Mouse (Mus musculus) heart, postnatal 0 days (tissue): ENCODE data around the gene Otulin. TPM values are rescaled to one million over a fixed set of nuclear protein-coding genes. Genes with fewer than 3 reads are reported as not detected.

Source experiments
- ATAC-seq: fragments of 200-750 bp; cut with Nextera tagmentation; 2 replicates; pipeline ENCODE4 v1.8.0; 2017; ENCODE audit warnings: low read depth, moderate number of reproducible peaks, moderate library complexity; ENCODE audit not compliant: insufficient read depth
- DNase-seq: peaks from one replicate; pipeline ENCODE4 v3.0.0-alpha.2; 2016; ENCODE audit warnings: low spot score
- H3K27ac ChIP-seq: fragments of 300-500 bp; sonication (generic); 2 replicates; pipeline ENCODE4 v1.5.1; 2014; ENCODE audit warnings: low read depth, mild to moderate bottlenecking
- H3K27me3 ChIP-seq: fragments of 300-500 bp; sonication (generic); 2 replicates; pipeline ENCODE4 v1.6.1; 2014; ENCODE audit warnings: low read length, mixed read lengths; ENCODE audit not compliant: control insufficient read depth, insufficient read depth
- H3K36me3 ChIP-seq: fragments of 300-500 bp; sonication (generic); replicated peaks from 2 replicates; pipeline ENCODE4 v1.6.1; 2014; ENCODE audit warnings: low read length, mixed read lengths; ENCODE audit not compliant: control insufficient read depth, insufficient read depth
- H3K4me1 ChIP-seq: fragments of 300-500 bp; sonication (generic); 2 replicates; pipeline ENCODE4 v1.6.1; 2014; ENCODE audit warnings: antibody characterized with exemption; ENCODE audit not compliant: control insufficient read depth, insufficient read depth
- H3K4me2 ChIP-seq: fragments of 300-500 bp; sonication (generic); 2 replicates; pipeline ENCODE4 v1.6.1; 2014; ENCODE audit warnings: low read depth, mild to moderate bottlenecking, low read length, moderate library complexity
- H3K4me3 ChIP-seq: fragments of 300-500 bp; sonication (generic); 2 replicates; pipeline ENCODE4 v1.5.1; 2014; ENCODE audit warnings: low read depth, low read length
- H3K9ac ChIP-seq: fragments of 300-500 bp; sonication (generic); replicated peaks from 2 replicates; pipeline ENCODE4 v1.6.1; 2014; ENCODE audit warnings: low read depth, low read length, mixed read lengths
- H3K9me3 ChIP-seq: fragments of 300-500 bp; sonication (generic); replicated peaks from 2 replicates; pipeline ENCODE4 v1.6.1; 2016; ENCODE audit warnings: low read length; ENCODE audit not compliant: control insufficient read depth
- CTCF ChIP-seq: IDR thresholded peaks from 2 replicates; pipeline ENCODE4 v1.5.1; 2016; ENCODE audit warnings: antibody characterized with exemption, control low read depth, low read depth
- EP300 ChIP-seq: IDR thresholded peaks from 2 replicates; pipeline ENCODE4 v1.6.1; 2016; ENCODE audit warnings: antibody characterized with exemption, low read depth
- WGBS: fragments of 180-500 bp; shearing (Covaris S2); extraction: QIAGEN DNeasy Blood & Tissue Kit; methylation state at CpG from one replicate; pipeline ENCODE4 v1.1.7; 2014; 5-methylcytosine and 5-hydroxymethylcytosine counted together
- polyA plus RNA-seq: library from polyadenylated mRNA; unstranded; fragments of >200 nt; fragmentation: Nextera tagmentation; extraction: Ambion mirVana; gene quantifications from 2 replicates; pipeline ENCODE4 v1.2.1, GENCODE M21; 2015
- total RNA-seq: library from RNA; depleted of rRNA; stranded (reverse); fragments of >200 nt; gene quantifications from 2 replicates; pipeline ENCODE4 v1.2.3, GENCODE M21; 2014; ENCODE audit warnings: low replicate concordance

Otulin gene
- total and polyA plus RNA-seq, 2 experiments from 2014 or later = 26.3 to 36.1 TPM

DNA sequence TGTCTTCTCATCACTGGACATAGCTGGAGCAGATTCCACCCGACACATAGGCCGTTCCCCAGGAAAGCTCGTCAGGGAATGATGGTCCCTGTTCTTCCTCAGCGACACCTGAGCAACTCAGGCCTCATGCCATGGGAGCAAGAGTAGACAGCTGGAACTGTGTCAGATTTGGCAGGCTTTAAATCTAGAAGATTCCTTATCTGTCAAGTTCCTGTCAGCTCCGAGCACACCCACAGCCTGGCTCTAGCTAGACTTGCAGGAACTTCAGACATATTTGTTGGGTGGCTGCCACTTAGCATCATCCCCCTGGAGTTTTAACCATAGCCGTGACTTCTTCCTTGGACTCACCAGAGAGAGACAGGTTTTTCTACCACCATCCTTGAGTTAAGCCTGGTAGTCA, 82.4 kb downstream of the Otulin start:
- Histone ChIP-seq H3K27ac (peak overlapping the region; percentile 36; the same call in 1 of the 2 replicates), H3K4me2 (no peak overlapping the region), H3K27me3 (no peaks in the 10 kb centered on the region), H3K36me3 (no peaks in the 10 kb centered on the region; the same call in 1 of the 2 replicates), H3K9ac (no peak overlapping the region), H3K4me1 (peaks cover 61% of the 10 kb centered on the region), H3K9me3 (no peaks in the 10 kb centered on the region), H3K4me3 (no peak overlapping the region)
- DNase-seq (no peak), ATAC-seq (0 out of 2 replicates have a peak, but pooled peaks have one; percentile 21)
- 42% methylated on average over 6 of the region's 6 CpGs for WGBS
- no peak for TF ChIP-seq CTCF
- TF ChIP-seq EP300 = no peak

DNA sequence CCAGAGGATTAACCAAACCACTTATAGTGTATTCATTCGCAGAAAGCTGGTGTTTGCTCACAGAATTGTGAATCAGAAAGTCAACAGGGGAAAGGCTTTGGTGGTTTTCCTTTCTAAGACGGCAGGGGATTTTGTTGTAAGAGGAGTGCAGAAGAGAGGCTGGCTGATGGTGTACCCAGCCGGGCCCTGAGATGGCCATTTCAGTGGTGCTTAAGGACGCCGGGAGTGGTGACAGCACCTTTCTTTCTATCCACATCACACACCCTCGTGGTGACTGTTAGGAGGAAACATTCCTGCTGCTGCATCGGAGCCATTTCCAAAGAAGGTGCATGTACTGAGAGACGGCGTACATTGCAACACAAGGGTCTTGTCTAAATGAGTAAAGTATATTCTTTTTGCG, 85.3 kb downstream of the Otulin start:
- no peak overlapping the region for H3K27ac ChIP-seq

DNA sequence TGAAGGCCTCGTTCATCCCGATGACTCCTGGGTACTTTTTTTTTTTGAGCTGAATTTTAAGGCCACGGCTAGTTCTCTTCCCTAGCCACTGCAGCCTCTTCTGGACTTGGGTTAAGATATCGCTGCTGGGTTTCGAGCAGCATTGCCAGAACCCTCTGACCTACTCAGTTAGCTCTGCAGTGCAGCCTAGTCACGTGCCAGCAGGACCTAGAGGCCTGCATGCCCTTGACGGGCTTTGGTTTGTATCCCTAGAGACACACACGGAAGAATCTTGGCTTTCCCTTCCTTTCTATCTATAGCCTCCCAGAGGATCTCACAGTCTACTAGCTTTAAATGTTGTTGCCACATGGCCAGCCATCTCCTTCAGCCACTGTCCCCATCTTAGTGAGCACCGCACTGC, 90.7 kb downstream of the Otulin start:
- no peaks in the 10 kb centered on the region for H3K9me3 ChIP-seq
- no peaks in the 10 kb centered on the region for H3K27me3 ChIP-seq
- WGBS = 34% methylated on average over 9 of the region's 9 CpGs
- peaks cover 53% of the 10 kb centered on the region for H3K4me1 ChIP-seq
- TF ChIP-seq EP300 (no peak), CTCF (no peak)
- peak overlapping the region; percentile 95 for H3K27ac ChIP-seq
- ATAC-seq = peak; percentile 81
- no peak overlapping the region for H3K9ac ChIP-seq
- no peaks in the 10 kb centered on the region for H3K36me3 ChIP-seq
- peak; percentile 83 for DNase-seq
- no peak overlapping the region for H3K4me3 ChIP-seq
- H3K4me2 ChIP-seq = no peak overlapping the region

More for the DNA sequence above, 85.3 kb downstream of the Otulin start:
- ATAC-seq (no peak), DNase-seq (no peak)
- 54% methylated on average over 10 of the region's 10 CpGs for WGBS
- TF ChIP-seq CTCF (no peak), EP300 (no peak)
- Histone ChIP-seq H3K4me1 (peaks cover 49% of the 10 kb centered on the region), H3K9me3 (no peaks in the 10 kb centered on the region), H3K36me3 (no peaks in the 10 kb centered on the region; the same call in 1 of the 2 replicates), H3K4me3 (no peak overlapping the region), H3K9ac (no peak overlapping the region), H3K27me3 (no peaks in the 10 kb centered on the region), H3K4me2 (no peak overlapping the region)

DNA sequence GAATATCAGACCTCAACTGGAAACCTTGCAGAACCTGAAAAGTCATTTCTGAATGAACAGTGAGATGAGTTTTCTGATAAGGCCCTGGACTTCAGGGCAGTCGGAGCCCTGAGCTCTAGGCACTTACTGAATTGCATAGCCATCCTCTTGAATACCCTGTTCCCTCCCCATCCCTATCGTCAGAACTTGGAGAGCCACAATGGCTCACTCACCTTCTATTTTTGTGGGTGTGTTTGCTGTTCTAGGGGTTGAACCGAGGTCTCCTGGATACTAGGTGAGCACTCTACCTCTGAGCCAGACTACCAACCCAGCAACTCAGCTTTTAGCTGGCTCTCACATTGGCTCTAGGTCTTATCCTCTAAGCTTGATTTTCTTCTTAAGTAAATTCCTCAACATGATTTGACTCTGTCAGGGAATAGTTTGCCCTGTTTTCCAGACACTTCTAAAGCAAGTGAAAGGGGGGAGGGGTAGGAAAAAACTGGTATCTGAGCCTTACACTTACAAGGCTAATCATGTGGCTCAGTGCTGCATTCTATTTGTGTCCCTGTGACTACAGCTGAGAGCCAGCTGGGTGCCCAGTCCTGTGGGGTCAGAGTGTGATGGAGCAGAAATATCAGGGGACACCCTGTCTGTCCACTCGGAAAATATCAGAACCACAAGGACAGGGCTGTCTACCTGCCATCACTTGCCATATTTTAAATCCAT, 92.8 kb downstream of the Otulin start:
- Histone ChIP-seq H3K9me3 (no peaks in the 10 kb centered on the region), H3K36me3 (no peaks in the 10 kb centered on the region), H3K4me1 (peaks cover 53% of the 10 kb centered on the region), H3K27ac (peak overlapping the region; percentile 95), H3K27me3 (no peaks in the 10 kb centered on the region), H3K4me3 (no peak overlapping the region), H3K4me2 (peak overlapping the region; percentile 5; the same call in 1 of the 2 replicates), H3K9ac (peak overlapping the region; percentile 21)
- 27% methylated on average over 4 of the region's 4 CpGs for WGBS
- ATAC-seq = peak; percentile 87
- DNase-seq = peak; percentile 85
- TF ChIP-seq EP300 (peak; percentile 94), CTCF (no peak)

DNA sequence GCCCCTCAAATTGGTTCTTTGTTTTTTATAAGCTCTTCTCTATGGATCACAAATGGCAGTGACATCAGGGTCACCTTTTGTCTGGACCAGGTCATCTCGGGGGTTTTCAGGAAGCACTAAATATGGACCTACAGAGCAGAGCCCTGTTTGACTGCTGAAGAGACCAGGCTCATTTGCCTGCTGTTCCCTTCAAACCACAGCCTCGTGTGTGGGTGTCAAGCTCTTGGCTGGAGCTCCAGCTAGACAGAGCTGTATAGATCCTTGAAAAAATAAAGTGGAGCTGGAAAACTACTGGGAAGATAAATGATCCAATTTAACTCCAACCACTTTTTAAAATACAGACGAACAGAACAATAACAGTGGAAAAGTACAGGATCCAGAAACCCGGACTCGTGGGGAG, 93.7 kb downstream of the Otulin start:
- H3K9ac ChIP-seq = peak overlapping the region; percentile 21
- peak overlapping the region; percentile 95 for H3K27ac ChIP-seq
- ATAC-seq = no peak
- no peaks in the 10 kb centered on the region for H3K36me3 ChIP-seq
- no peaks in the 10 kb centered on the region for H3K9me3 ChIP-seq
- no peaks in the 10 kb centered on the region for H3K27me3 ChIP-seq
- H3K4me2 ChIP-seq = no peak overlapping the region
- WGBS = 25% methylated on average over 5 of the region's 5 CpGs
- H3K4me1 ChIP-seq = peaks cover 53% of the 10 kb centered on the region
- no peak for TF ChIP-seq EP300
- no peak for TF ChIP-seq CTCF
- H3K4me3 ChIP-seq = no peak overlapping the region
- DNase-seq = no peak

DNA sequence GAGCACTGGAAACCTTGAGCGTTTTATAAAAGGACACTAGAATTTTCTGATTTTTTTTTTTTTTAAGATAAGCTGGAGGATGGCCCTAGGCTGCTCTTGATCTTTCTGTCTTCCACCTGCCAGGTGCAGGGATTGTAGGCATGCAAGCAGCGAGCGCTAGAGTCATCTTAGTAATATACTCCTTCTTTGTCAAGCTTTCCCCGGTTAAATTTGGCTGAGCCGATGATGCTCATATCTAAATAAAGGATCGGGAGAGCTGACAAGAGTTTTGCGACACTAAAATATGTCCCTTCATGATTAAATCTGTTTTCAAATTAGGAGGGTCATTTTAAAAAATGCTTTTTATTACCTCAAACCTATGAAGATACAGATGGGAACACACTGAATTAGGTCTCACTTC, 94.3 kb downstream of the Otulin start:
- DNase-seq (no peak), ATAC-seq (no peak)
- Histone ChIP-seq H3K36me3 (no peaks in the 10 kb centered on the region), H3K4me1 (peaks cover 50% of the 10 kb centered on the region), H3K27ac (peak overlapping the region; percentile 95), H3K9ac (peak overlapping the region; percentile 21; the same call in 1 of the 2 replicates), H3K27me3 (no peaks in the 10 kb centered on the region), H3K4me3 (no peak overlapping the region), H3K4me2 (no peak overlapping the region), H3K9me3 (no peaks in the 10 kb centered on the region)
- TF ChIP-seq EP300 (no peak), CTCF (no peak)
- 89% methylated on average over 7 of the region's 7 CpGs for WGBS
